Mouse (Mus musculus): ENCODE data around the gene Tomm7. TPM values are rescaled to one million over a fixed set of nuclear protein-coding genes. Genes with fewer than 3 reads are reported as not detected.
"Not testable (repeated sequence)": the region's sequence is repeated elsewhere in the genome, so short reads cannot be mapped to it uniquely, and the experiment has no call there.

The Tomm7 gene
- polyA plus RNA-seq (2017; shearing (Covaris generic)) = 100 to 1,000 TPM in 2 of 3 experiments, 10 to 100 TPM in 1; 73.2 to 127 (median 116) TPM

- ATAC-seq = peak; percentile 96
Observed at GRCm38 (mm10) chr5:23843674-23844530, at the start of gene Tomm7. Tomm7 (minus strand) TSS chr5:23844161.

GRCm38 (mm10) chr5:23893156-23893863, 49.3 kb upstream of the Tomm7 start:
- ATAC-seq = no peak

- no peak for ATAC-seq
Observed at GRCm38 (mm10) chr5:23890734-23891133, 46.8 kb upstream of the Tomm7 start.

- ATAC-seq = no peak
Observed at GRCm38 (mm10) chr5:23889461-23889860, 45.5 kb upstream of the Tomm7 start.

- ATAC-seq = no peak
Observed at GRCm38 (mm10) chr5:23887111-23887510, 43.1 kb upstream of the Tomm7 start.

GRCm38 (mm10) chr5:23874457-23874856, 30.5 kb upstream of the Tomm7 start:
- ATAC-seq = peak; percentile 77

- no peak for ATAC-seq
Observed at GRCm38 (mm10) chr5:23872586-23872985, 28.6 kb upstream of the Tomm7 start.

- ATAC-seq = peak; percentile 17
Observed at GRCm38 (mm10) chr5:23871323-23871722, 27.4 kb upstream of the Tomm7 start.

- no peak for ATAC-seq
Observed at GRCm38 (mm10) chr5:23865941-23866340, 22.0 kb upstream of the Tomm7 start.

GRCm38 (mm10) chr5:23864054-23864965, 20.3 kb upstream of the Tomm7 start:
- no peak for ATAC-seq

GRCm38 (mm10) chr5:23863166-23864053, 19.4 kb upstream of the Tomm7 start:
- ATAC-seq = no peak

GRCm38 (mm10) chr5:23862291-23862690, 18.3 kb upstream of the Tomm7 start:
- no peak for ATAC-seq

- ATAC-seq = no peak
Observed at GRCm38 (mm10) chr5:23861721-23862120, 17.8 kb upstream of the Tomm7 start.

- ATAC-seq = no peak
Observed at GRCm38 (mm10) chr5:23859896-23860295, 15.9 kb upstream of the Tomm7 start.

GRCm38 (mm10) chr5:23859087-23859718, 15.2 kb upstream of the Tomm7 start:
- ATAC-seq = no peak

- no peak for ATAC-seq
Observed at GRCm38 (mm10) chr5:23858643-23859042, 14.7 kb upstream of the Tomm7 start.

GRCm38 (mm10) chr5:23858001-23858400, 14.0 kb upstream of the Tomm7 start:
- no peak for ATAC-seq

GRCm38 (mm10) chr5:23857189-23857588, 13.2 kb upstream of the Tomm7 start:
- ATAC-seq = no peak

GRCm38 (mm10) chr5:23856164-23856563, 12.2 kb upstream of the Tomm7 start:
- ATAC-seq = no peak

- ATAC-seq = no peak
Observed at GRCm38 (mm10) chr5:23855484-23855883, 11.5 kb upstream of the Tomm7 start.

- ATAC-seq = not testable (repeated sequence)
Observed at GRCm38 (mm10) chr5:23852916-23853315, 9.0 kb upstream of the Tomm7 start.
